Mouse (Mus musculus) kidney, adult 9 months (tissue): ENCODE measurements around the gene Ppil6.

ENCODE experiments used
- DNase-seq: peaks from one replicate; pipeline ENCODE4 v3.0.0; 2022

Gene Ppil6

DNA sequence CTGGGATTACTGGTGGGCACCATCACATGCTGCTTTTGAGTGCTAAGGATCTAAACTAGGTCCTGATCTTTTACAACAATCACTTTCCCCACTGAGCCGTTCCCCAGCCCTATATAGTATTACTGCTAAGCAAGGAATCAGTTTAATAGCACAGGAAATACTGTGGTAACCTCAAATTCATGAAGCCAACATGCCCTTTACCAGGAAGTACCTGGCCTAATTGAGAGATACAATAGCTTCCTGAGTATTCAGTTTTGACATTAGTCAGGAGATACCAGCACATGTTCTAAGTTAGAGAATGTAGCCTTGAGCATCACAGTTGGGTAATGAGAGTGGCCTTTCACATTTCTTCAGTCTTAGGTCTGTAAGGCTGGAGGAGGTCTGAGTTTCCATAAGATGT is 46.5 kb downstream of the Ppil6 start:
- DNase-seq: no peak

DNA sequence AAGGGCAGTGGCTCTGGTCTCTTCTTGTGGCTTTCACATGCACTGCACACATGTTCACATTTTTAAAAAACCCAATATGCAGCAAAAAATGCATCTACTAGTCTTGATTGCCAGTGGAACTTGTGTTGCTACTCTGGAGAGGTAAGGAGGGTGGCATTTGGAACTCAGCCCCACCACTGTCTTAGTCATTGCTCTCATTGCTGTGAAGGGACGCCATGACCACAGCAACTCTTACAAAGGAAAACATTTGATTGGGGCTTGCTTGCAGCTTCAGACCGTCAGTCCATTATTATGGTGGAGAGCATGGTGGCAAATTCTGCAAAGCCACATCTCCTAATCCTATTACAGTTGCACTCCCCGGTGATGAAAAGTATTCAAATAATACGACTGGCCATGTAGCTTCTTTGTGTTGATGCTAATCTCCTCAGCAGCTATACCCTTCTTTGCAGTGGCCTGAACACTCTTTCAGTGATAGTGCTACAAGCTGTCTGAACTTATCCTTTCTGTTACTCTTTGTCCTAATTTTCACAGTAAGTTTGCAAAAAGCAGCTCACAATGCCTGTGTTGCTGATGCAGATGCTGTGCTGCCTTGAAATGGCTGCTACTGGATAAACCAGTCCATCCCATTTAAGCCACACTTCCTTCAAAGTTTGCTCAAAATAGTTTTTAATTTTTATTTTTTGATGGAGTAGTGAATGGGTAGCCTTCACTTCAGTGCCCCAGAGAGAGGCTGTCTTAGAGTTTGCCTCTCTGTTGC is 47.2 kb downstream of the Ppil6 start:
- DNase-seq: no peak

DNA sequence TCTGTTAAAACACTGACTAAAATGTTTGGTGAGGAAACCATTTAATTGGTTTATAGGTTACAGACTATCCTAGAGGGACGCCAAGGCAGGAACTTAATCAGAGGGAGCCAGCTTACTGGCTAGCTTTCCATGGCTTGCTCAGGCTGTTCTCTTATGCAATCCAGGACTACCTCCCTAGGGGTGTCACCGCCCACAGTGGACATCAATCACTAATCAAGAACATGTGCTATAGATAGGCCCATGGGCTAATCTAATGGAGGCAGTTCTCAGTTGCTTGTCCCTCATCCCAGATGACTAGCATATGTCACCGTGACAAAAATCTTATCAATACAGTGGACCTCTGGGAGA is 47.7 kb downstream of the Ppil6 start:
- DNase-seq: no peak

DNA sequence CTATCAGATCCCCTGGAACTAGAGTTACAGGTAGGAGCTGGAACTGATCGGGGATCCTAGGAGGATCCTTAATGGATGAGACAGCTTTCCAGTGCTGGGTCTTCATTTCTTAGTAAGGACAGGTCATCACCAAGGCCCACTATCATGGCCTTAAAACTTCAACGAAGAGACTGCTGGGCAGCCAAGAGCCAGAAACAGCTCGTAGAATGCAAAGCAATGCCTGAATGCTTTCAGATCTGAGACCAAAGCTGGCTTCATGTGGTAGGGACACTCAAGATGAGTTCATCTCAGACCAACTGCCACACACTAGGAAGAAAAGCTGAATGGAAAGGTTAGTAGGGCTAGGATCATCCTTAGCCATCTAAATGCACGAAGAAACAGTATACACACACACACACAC is 48.7 kb downstream of the Ppil6 start:
- no peak for DNase-seq

DNA sequence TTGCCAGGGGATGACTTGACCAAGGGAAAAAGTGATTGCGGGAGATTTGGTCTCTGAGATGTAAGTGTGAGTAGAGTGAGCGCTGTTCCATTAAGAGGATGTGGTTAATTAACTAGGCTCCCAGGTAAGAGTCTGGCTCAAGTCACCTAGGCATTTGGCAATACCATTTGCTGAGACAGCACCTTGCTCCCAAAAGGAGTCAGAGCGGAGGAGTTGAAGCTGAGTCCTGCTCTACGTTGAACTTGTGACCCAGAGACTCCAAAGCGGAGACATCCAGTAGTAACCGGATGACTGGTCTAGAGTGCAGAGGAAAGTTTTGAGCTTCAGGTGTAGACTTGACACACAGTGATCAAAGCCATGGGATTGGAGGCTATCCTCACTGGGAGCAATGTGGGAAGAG is 51.8 kb downstream of the Ppil6 start:
- DNase-seq: peak; percentile 53

DNA sequence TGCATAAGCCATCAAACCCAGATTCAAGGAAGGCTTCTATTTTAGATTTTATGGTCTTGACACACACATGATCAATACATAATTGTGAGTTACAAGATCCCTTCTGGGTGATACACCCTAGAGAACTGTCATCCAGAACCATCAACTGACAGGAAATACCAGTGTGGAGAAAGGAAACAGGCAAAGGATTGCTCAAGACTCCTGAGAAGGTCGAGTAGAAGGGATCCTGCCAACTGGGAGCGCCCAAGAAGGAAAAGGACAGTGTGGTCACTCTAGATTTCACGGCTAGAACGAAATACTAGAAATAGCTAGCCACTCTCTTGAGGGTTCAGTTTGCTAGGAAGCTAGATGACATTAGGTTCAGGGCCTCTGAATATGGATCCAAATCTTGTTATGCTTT is 53.2 kb downstream of the Ppil6 start:
- DNase-seq: no peak

DNA sequence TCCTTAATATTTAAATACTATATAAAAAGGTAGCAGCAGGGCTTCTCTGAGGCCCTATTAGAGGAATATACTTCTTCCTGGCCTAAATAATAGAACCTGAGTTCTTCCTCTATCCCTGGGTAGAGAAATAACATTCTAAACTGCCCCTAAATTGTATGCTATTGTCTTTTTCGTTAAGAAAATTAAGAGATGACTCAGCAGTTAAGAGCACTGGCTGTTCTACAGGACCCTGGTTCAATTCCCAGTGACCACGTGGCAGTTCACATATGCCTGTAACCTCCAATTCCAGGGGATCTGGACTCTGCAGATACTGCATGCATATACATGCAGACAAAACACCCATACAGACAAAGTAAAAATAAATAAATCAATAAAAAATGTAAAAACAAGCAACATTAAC is 53.6 kb downstream of the Ppil6 start:
- no peak for DNase-seq

DNA sequence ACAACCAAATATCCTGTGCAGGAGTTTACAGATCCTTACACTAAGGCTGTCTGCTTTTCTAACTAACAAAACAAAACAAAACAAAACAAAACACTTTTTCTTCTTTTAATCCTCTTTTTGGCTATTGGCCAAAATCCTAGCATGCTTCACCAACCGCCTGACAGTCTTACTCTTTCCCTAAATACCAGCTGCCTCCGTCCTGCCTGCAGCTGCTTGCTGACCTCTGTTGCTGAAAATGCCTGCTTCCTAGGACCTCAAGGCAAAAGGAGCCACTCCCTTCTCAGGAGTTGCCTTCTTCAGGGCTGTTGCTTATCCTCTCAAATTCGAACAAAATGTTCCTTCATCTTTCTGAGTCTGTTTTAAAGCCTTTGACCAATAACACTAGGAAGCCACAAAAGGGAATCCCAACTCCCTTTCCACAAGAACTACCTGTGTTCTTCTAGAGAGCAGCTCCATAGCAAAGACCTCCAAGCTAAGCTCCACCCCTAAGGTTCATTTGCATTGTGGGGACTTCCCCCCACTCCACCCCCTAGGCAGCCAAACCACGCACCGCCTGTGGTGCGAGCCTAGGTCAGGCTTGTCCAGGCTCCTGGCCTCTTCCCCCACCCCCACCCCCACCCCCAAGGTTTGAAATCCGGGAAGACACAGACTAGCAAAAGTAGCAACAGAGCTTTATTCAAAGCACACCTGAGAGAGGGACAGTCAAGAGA is 54.4 kb downstream of the Ppil6 start:
- DNase-seq: peak; percentile 15

DNA sequence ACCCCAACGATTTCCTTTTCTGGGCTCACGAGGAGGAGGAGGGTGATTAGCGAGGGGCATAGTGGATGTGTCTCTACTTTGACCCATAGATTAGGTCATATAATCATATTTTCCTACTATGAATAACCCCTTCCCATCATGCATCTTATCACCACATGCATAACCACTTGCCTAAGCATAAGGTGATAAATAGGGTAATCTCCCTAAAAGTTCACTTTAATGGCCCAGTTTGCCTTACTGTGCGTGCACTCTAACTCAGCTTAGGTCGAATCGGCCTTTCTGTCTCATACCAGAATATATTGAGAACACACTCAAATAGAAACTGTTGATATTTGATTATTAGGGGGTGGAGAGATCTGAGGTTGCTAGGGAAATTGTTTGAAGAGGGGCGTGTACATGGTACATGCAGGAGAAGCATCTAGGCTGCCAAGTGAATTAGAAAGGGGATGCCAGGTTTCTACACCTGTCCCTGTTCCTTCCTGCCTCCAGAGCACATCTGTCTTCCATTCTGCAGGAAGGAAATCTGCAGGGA is 55.1 kb downstream of the Ppil6 start:
- DNase-seq: no peak

DNA sequence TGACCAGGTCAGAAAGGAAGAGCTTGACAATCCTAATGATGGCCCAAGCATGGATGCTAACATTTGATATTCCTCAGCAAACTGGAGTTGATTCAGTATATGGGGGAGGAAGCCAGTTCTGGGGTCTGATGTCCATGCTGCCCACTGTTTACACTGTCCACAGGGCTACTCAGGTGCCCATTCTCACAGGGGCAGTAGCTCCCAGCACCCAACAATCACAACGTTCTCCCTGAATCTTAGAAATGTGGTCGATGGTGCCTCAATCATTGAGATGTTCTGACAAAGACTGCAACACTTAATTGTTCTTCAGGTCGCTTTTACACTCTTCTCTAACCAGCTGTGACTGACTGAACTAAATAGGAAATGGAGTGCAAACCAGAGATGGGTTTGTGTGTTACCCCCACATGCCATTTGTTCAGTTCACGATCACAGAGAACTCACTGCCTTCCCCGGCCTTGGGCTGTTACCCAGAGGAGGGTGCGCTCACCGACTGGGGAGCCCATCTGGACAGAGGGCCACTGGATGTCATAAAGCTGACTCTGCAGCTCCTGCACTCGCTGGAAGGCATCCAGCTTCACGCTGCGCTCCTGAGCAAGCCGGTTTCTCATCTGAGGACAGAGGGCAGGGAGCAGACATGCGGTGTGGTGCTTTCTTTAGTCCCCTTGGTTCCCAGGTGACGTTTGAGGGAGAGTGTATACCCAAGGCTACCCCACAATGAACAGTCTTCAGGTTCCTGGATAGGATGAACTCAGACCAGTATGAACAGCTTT is 56.3 kb downstream of the Ppil6 start:
- DNase-seq: peak; percentile 84

DNA sequence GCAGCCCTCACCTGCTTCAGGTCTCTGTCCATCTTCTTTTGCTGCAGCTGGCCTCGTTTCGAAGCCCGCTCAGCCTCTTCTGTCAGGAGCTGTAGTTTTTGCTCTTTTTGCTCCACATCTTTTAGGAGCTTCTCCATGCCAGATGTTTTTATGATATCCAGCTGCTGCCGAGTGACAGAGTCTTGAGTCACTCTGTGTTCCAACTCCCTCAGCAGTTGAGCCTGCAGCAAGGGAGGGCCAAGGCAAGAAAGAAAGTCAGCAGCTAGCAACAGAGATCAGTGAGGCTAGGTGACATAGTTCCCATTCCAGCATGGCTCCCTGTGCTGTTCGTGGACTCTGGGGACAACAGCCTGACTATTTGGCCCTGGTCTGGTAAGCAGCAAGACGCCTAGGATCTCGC is 60.5 kb downstream of the Ppil6 start:
- DNase-seq: no peak

DNA sequence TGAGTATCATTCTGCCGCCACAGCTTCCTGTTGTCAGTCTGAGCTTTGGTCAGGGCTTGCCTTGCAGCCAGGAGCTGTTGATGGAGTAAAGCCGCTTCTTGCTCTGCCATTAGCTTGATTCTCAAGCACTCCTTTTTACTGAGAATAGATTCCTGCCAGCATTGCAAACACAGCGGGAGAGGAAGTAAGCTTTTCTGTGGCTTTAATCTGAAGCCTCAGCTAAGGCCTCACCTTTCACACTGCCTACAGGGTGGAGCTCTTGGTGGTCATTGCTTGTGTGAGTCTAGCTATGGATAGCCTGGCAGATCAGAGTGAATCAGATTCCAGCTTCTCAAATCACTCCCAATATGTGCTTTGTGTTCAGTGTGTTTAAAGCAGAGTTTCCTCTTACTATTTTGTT is 62.1 kb downstream of the Ppil6 start:
- DNase-seq: no peak

DNA sequence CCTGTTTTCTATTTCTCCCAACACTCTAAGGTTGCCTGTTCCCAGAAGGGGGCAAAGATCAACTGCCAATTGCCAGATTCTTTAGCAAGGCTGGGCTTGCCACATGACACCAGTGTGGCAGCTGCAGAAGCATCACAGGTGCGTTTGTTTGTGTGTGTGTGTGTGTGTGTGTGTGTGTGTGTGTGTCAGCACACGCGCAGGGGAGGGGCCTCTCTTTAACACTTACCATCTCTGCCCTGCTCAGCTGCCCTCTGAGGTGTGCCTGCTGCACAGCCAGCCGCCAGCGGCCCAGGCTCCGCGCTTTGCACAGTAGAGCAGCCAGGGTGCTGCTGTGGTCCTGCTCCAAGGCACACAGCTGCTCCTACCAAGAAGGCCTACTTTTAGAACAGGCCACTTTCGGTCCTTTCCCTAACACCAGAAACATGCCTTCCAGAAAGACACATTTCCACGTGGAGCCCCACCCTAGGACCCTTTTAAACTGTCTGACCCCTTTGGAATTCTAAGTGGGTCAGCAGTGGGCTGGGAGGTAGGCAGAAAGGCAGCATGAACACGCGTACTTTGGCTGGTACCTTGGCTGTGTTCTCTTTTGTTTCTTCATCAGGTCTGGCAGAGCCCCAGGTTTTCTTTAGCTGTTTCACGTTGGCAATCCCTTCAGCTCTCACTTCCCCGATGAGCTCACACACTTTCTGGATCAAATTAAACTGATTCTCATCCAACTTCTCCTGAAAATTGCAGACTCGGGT is 62.8 kb downstream of the Ppil6 start:
- DNase-seq: peak; percentile 89

DNA sequence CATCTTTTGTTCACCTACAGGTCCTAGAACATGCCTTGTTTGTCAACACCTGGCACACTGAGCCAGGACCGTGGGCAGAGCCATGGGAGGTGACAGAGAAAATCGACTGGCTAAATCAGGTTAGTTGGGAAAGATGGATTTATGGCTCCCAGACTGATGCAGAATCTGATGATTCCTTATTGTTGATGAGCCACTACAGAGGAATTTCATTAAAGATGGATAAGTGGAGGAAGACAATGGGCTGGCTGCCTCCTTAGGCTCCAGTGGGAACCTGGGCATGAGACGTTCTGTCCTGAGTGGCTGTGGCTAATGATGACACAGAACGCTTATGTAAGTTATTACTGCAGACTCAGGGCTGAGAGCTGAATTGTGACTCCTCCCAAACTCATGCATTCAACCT is 63.5 kb downstream of the Ppil6 start:
- peak; percentile 15 for DNase-seq

DNA sequence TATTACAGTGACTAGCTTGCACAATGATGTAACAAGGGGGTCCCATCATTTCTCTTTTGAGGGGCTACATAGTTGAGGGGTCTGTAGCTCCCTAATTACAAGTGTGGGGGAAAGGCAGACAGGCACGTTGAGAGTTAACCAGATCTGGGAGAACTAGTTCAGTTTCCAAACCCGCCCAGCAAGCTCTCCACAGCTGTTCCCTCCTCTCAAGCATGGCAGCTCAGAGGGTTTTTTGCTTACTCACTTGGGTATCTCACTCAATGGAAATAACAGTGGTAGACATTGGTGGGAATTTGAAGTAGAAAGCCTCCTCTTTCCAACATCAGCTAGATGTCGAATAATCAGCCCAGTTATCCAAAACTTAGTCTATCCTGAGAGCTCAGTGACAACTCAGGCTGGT is 64.8 kb downstream of the Ppil6 start:
- DNase-seq: no peak

DNA sequence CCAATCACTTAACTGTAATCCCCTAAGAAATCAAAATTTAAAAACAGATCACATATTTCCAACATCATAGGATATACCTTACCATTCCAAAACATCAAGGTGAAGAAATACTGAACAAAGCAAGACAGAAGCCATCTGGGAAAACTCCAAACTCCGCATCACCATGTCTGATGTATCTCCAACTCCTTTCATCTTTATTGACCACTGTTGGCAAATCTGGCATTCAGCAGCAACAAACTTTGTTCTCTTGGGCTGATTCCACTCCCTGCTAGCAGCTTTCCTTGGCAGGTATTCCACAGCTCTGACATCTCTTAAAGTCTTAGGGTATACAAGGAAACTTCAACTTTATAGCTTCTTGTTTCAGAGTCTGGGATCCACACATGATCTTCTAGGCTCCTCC is 68.2 kb downstream of the Ppil6 start:
- DNase-seq: no peak

DNA sequence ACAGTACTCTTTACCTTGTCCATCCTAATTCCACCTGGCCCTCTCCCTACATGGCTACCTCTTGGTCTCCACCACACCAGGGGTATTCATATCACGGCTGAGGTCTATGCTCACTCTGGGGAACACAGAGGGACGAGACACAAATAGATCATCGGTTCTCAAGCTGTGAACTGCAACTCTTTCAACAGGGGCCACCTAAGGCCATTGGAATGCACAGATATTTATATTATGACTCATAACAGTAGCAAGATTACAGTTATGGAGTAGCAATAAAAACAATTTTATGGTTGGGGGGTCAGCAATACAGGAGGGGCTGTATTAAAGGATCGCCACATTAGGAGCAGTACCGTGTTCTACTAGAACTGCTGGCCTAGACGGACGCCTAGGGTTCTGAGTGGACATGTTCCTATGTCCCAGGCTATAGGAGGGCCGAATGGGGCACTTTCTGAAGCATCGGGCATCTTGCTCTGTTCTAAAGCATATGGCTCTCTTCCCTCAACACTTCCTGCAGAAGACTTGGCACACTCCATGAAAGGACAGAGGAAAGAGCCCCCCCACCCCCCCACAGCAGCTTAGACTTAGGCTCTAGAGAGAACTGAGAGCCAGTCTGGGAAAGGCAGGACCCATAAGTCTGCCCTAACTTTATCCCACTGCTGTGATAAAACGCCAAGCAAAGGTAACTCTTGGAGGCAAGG is 71.6 kb downstream of the Ppil6 start:
- no peak for DNase-seq
